1 mouse cellular context compared by ENCODE assay signal in the genomic region with DNA sequence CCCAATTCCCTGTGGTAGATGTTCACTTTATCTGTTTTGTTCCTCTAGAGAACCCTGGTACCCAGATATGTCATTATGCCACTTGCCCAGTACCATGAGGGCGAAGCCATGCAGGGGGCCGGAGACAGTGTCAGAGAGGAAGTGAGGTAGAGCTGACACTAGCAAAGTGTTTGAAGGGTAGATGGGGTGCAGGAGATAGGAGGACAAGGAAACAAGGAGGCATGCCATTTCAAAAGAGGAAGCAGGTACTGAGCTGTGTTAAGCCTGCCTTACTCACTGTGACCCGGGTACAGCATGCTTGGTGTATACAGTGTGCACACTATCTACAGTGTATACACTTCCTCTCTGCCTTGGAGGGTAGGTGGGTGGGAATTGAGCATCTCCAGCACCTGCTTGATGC.
A peak's percentile ranks its signal among the peaks of the same experiment; 100 is the strongest.
TF ChIP-seq lines count a peak whose summit lies in the region.

No protein-coding gene starts in this region.

TF ChIP-seq in MEL, 35 proteins besides CTCF, POLR2A, EP300 and RAD21 (continued from another document):
- TF ChIP-seq MEF2A (IDR thresholded peaks at IDR 0.05; ENCODE audit: extremely low read depth, insufficient replicate concordance, low read depth, low read length, poor library complexity, severe bottlenecking) (no peak; the same call in 1 of the 2 replicates), KAT2A (conservative IDR thresholded peaks at IDR 0.05; ENCODE audit: low read depth, low read length) (no peak), MAX (IDR thresholded peaks at IDR 0.05; ENCODE audit: low read length) (peak; percentile 92), POLR2AphosphoS5 (IDR thresholded peaks at IDR 0.05; ENCODE audit: borderline replicate concordance, low read depth, low read length) (0 out of 2 replicates have a peak, but pooled peaks have one; percentile 80), POLR2AphosphoS2 (IDR thresholded peaks at IDR 0.05; ENCODE audit: low read length) (no peak), ZMIZ1 (IDR thresholded peaks at IDR 0.05; ENCODE audit: low read depth, low read length) (no peak), MXI1 (IDR thresholded peaks at IDR 0.05; ENCODE audit: low read depth, low read length) (peak; percentile 83), SMC3 (IDR thresholded peaks at IDR 0.05; ENCODE audit: low read depth, low read length) (no peak), E2F4 (IDR thresholded peaks at IDR 0.05; ENCODE audit: borderline replicate concordance, low read depth, low read length) (no peak)
